Mouse (Mus musculus) liver, embryonic 14.5 days (tissue): ENCODE measurements around the gene Samd8.

Source experiments
- CTCF ChIP-seq: IDR thresholded peaks from 2 replicates; pipeline ENCODE4 v1.5.1; 2016; ENCODE audit warnings: antibody characterized with exemption, low read depth, control low read depth
- EP300 ChIP-seq: IDR thresholded peaks from 2 replicates; pipeline ENCODE4 v1.6.1; 2016; ENCODE audit warnings: antibody characterized with exemption, low read depth

GRCm38 (mm10) chr14:21711231-21711630, 39.1 kb upstream of the Samd8 start:
- TF ChIP-seq CTCF (no peak), EP300 (no peak)
